Mouse (Mus musculus) limb, embryonic 12.5 days (tissue): ENCODE data around the gene Tulp2. TPM values are rescaled to one million over a fixed set of nuclear protein-coding genes. Genes with fewer than 3 reads are reported as not detected.

Experiments used
- ATAC-seq: fragments of 200-750 bp; cut with Nextera tagmentation; 2 replicates; pipeline ENCODE4 v1.8.0; 2017; ENCODE audit warnings: low read depth, moderate TSS enrichment; ENCODE audit not compliant: insufficient number of reproducible peaks, insufficient read depth, low FRiP score, low TSS enrichment
- H3K27ac ChIP-seq: fragments of 300-500 bp; sonication (generic); 2 replicates; pipeline ENCODE4 v1.5.1; 2016; ENCODE audit warnings: mild to moderate bottlenecking, moderate library complexity
- H3K27me3 ChIP-seq: fragments of 300-500 bp; sonication (generic); 2 replicates; pipeline ENCODE4 v1.6.1; 2016; ENCODE audit warnings: mild to moderate bottlenecking, moderate library complexity
- H3K36me3 ChIP-seq: fragments of 300-500 bp; sonication (generic); 2 replicates; pipeline ENCODE4 v1.6.1; 2016; ENCODE audit warnings: mild to moderate bottlenecking, moderate library complexity
- H3K4me1 ChIP-seq: fragments of 300-500 bp; sonication (generic); replicated peaks from 2 replicates; pipeline ENCODE4 v1.6.1; 2016
- H3K4me2 ChIP-seq: fragments of 300-500 bp; sonication (generic); 2 replicates; pipeline ENCODE4 v1.6.1; 2016; ENCODE audit warnings: mild to moderate bottlenecking, moderate library complexity
- H3K4me3 ChIP-seq: fragments of 300-500 bp; sonication (generic); replicated peaks from 2 replicates; pipeline ENCODE4 v1.5.1; 2016; ENCODE audit warnings: mild to moderate bottlenecking
- H3K9ac ChIP-seq: fragments of 300-500 bp; sonication (generic); replicated peaks from 2 replicates; pipeline ENCODE4 v1.6.1; 2016; ENCODE audit warnings: mild to moderate bottlenecking, moderate library complexity
- H3K9me3 ChIP-seq: fragments of 300-500 bp; sonication (generic); 2 replicates; pipeline ENCODE4 v1.6.1; 2016; ENCODE audit warnings: mild to moderate bottlenecking, moderate library complexity
- WGBS: fragments of 180-500 bp; shearing (Covaris S2); methylation state at CpG from one replicate; pipeline ENCODE4 v1.1.7; 2016; 5-methylcytosine and 5-hydroxymethylcytosine counted together
- polyA plus RNA-seq: library from polyadenylated mRNA; unstranded; fragments of >200 nt; fragmentation: Nextera tagmentation; extraction: Ambion mirVana; gene quantifications from 2 replicates; pipeline ENCODE4 v1.2.1, GENCODE M21; 2016

The Tulp2 gene
- polyA plus RNA-seq, 1 experiment from 2014 or later, result 1.4 TPM

GRCm38 (mm10) chr7:45560241-45560640, 78.6 kb downstream of the Tulp2 start:
- Histone ChIP-seq H3K27ac (no peak overlapping the region), H3K27me3 (no peaks in the 10 kb centered on the region), H3K36me3 (no peaks in the 10 kb centered on the region), H3K4me3 (no peak overlapping the region), H3K9me3 (no peaks in the 10 kb centered on the region), H3K9ac (no peak overlapping the region), H3K4me1 (peaks cover 9% of the 10 kb centered on the region), H3K4me2 (no peak overlapping the region)
- no peak for ATAC-seq
- 84% methylated on average over 7 of the region's 7 CpGs for WGBS

GRCm38 (mm10) chr7:45560843-45561623, 79.4 kb downstream of the Tulp2 start:
- H3K4me2 ChIP-seq, result peak overlapping the region; percentile 32
- no peak for ATAC-seq

GRCm38 (mm10) chr7:45561624-45562520, 80.2 kb downstream of the Tulp2 start:
- peak overlapping the region; percentile 32; the same call in 1 of the 2 replicates for H3K4me2 ChIP-seq
- no peaks in the 10 kb centered on the region for H3K9me3 ChIP-seq
- H3K9ac ChIP-seq, result 0 out of 2 replicates have a peak overlapping the region, but pooled peaks have one; percentile 2
- 45% methylated on average over 12 of the region's 12 CpGs for WGBS
- no peaks in the 10 kb centered on the region for H3K36me3 ChIP-seq
- H3K27ac ChIP-seq, result no peak overlapping the region
- no peak overlapping the region for H3K4me3 ChIP-seq
- ATAC-seq, result no peak
- H3K27me3 ChIP-seq, result no peaks in the 10 kb centered on the region
- peaks cover 9% of the 10 kb centered on the region for H3K4me1 ChIP-seq

More at GRCm38 (mm10) chr7:45560843-45561623, 79.4 kb downstream of the Tulp2 start:
- 0 out of 2 replicates have a peak overlapping the region, but pooled peaks have one; percentile 2 for H3K9ac ChIP-seq
- 29% methylated on average over 17 of the region's 17 CpGs for WGBS
- H3K27ac ChIP-seq, result no peak overlapping the region
- no peak overlapping the region for H3K4me3 ChIP-seq
- no peaks in the 10 kb centered on the region for H3K9me3 ChIP-seq
- H3K4me1 ChIP-seq, result peaks cover 9% of the 10 kb centered on the region
- no peaks in the 10 kb centered on the region for H3K27me3 ChIP-seq
- no peaks in the 10 kb centered on the region for H3K36me3 ChIP-seq

- Histone ChIP-seq H3K27ac (no peak overlapping the region), H3K27me3 (no peaks in the 10 kb centered on the region), H3K4me2 (no peak overlapping the region), H3K36me3 (no peaks in the 10 kb centered on the region), H3K9me3 (no peaks in the 10 kb centered on the region), H3K9ac (no peak overlapping the region), H3K4me1 (peaks cover 18% of the 10 kb centered on the region), H3K4me3 (no peak overlapping the region)
- ATAC-seq, result no peak
- whole genome bisulfite sequencing, result 74% methylated on average over 2 of the region's 2 CpGs
Measured at GRCm38 (mm10) chr7:45564811-45565210, 83.1 kb downstream of the Tulp2 start.

GRCm38 (mm10) chr7:45565446-45565845, 83.8 kb downstream of the Tulp2 start:
- no peaks in the 10 kb centered on the region for H3K27me3 ChIP-seq
- H3K4me3 ChIP-seq, result no peak overlapping the region
- H3K4me1 ChIP-seq, result peaks cover 18% of the 10 kb centered on the region
- H3K4me2 ChIP-seq, result no peak overlapping the region
- no peaks in the 10 kb centered on the region for H3K36me3 ChIP-seq
- no peaks in the 10 kb centered on the region for H3K9me3 ChIP-seq
- 90% methylated on average over 9 of the region's 9 CpGs for WGBS
- no peak for ATAC-seq
- no peak overlapping the region for H3K27ac ChIP-seq
- H3K9ac ChIP-seq, result no peak overlapping the region

- 66% methylated on average over 8 of the region's 8 CpGs for WGBS
- Histone ChIP-seq H3K4me2 (peak overlapping the region; percentile 63), H3K4me3 (peak overlapping the region; percentile 42; the same call in 1 of the 2 replicates), H3K27ac (peak overlapping the region; percentile 88), H3K9ac (no peak overlapping the region; the same call in 1 of the 2 replicates), H3K9me3 (no peaks in the 10 kb centered on the region), H3K27me3 (no peaks in the 10 kb centered on the region), H3K4me1 (peaks cover 25% of the 10 kb centered on the region), H3K36me3 (no peaks in the 10 kb centered on the region)
- ATAC-seq, result no peak
Measured at GRCm38 (mm10) chr7:45567112-45567779, 85.6 kb downstream of the Tulp2 start.

GRCm38 (mm10) chr7:45567780-45568516, 86.3 kb downstream of the Tulp2 start:
- no peaks in the 10 kb centered on the region for H3K9me3 ChIP-seq
- no peaks in the 10 kb centered on the region for H3K36me3 ChIP-seq
- H3K4me1 ChIP-seq, result peaks cover 25% of the 10 kb centered on the region
- peak overlapping the region; percentile 88 for H3K27ac ChIP-seq
- WGBS, result 2% methylated on average over 24 of the region's 24 CpGs
- peak; percentile 97 for ATAC-seq
- H3K4me3 ChIP-seq, result peak overlapping the region; percentile 42
- H3K9ac ChIP-seq, result peak overlapping the region; percentile 35
- H3K27me3 ChIP-seq, result no peaks in the 10 kb centered on the region
- peak overlapping the region; percentile 63 for H3K4me2 ChIP-seq

GRCm38 (mm10) chr7:45568601-45569473, 87.2 kb downstream of the Tulp2 start:
- no peaks in the 10 kb centered on the region for H3K36me3 ChIP-seq
- H3K4me2 ChIP-seq, result peak overlapping the region; percentile 63
- H3K27me3 ChIP-seq, result no peaks in the 10 kb centered on the region
- H3K9me3 ChIP-seq, result no peaks in the 10 kb centered on the region
- WGBS, result 82% methylated on average over 10 of the region's 10 CpGs
- ATAC-seq, result no peak; the same call in 1 of the 2 replicates
- peak overlapping the region; percentile 88 for H3K27ac ChIP-seq
- no peak overlapping the region for H3K9ac ChIP-seq
- H3K4me1 ChIP-seq, result peaks cover 25% of the 10 kb centered on the region
- H3K4me3 ChIP-seq, result peak overlapping the region; percentile 42

- Histone ChIP-seq H3K27ac (peak within 1 kb of the TSS; percentile 91), H3K4me1 (peaks cover 25% of the 10 kb centered on the region), H3K9me3 (no peaks in the 10 kb centered on the region), H3K9ac (peak within 1 kb of the TSS; percentile 86), H3K4me2 (peak within 1 kb of the TSS; percentile 71), H3K4me3 (peak within 1 kb of the TSS; percentile 66), H3K36me3 (no peaks in the 10 kb centered on the region; the same call in 1 of the 2 replicates), H3K27me3 (no peaks in the 10 kb centered on the region)
- WGBS, result under 1% methylated on average over 42 of the region's 42 CpGs
- peak; percentile 62 for ATAC-seq
Measured at GRCm38 (mm10) chr7:45570103-45570741, 88.5 kb downstream of the Tulp2 start, which contains the start of gene Bcat2. Gene Bcat2 (plus strand): TSS chr7:45570153.
